Mouse (Mus musculus) right cerebral cortex, adult 2 months (tissue): ENCODE measurements around the gene Abcf2.
A peak's percentile ranks its signal among the peaks of the same experiment; 100 is the strongest.

Source experiments
- DNase-seq, 2 experiments: peaks; one replicate each; pipeline ENCODE4 v3.0.0; 2021 to 2022; ENCODE audit warnings: low spot score in 2 of 2

Abcf2 gene

GRCm38 (mm10) chr5:24577183-24577929 lies at the start of gene Abcf2:
Gene Abcf2 (minus strand): TSS chr5:24577467.
- DNase-seq: peak; percentile 100

GRCm38 (mm10) chr5:24624822-24625120 lies 47.5 kb upstream of the Abcf2 start:
- DNase-seq: no peak

GRCm38 (mm10) chr5:24623986-24624821 lies 46.9 kb upstream of the Abcf2 start, which contains the start of gene Smarcd3:
Gene Smarcd3 (minus strand): TSS chr5:24624411.
- DNase-seq: peak; percentile 77 to 84

DNA sequence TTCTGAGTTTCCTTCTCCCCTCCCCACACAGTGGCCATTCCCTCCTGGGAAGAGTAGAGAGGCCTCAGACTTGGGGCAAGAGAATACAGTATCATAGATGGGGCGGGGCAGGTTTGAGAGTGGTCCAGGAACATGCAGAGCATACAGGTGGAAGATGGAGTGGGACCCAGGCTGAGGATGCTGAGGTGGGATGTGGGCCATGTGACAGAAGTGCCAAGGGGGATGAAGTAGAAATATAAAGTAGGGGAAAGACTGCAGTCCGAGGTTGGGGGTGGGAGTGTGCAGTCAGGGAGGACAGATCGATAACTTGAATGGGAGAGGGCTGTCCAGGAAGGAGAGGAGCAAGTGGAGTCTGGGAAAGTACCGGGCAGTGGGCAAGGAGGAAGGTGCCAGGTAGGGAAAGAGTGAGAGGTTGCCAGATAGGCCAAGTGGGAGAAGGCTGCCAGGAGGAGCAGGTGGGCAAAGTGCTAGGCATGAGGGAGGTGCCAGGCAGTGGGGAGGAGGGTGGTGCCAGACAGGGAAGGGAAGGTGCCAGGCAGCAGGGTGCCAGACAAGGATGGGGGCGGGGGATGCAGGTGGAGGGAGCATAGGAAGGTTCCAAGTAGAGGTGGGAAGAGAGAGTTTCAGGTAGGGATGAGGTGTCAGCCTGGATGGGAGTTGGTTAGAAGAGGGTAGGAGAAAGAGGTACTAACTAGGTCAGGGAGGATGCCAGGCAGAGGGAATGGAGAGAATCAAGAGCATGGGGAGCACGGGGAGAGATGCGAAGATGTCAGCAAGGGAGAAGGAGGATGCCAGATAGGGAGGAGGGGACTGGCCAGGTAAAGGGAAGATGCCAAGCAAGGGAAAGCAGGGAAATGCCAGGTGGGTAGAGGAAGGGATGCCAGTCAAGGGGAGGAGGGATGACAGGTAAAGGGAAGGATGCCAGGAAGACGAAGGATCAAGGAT lies 46.0 kb upstream of the Abcf2 start:
- peak in 1 of 2 experiments; percentile 27 for DNase-seq

- DNase-seq: no peak
Observed at GRCm38 (mm10) chr5:24622386-24623040, 45.2 kb upstream of the Abcf2 start.

DNA sequence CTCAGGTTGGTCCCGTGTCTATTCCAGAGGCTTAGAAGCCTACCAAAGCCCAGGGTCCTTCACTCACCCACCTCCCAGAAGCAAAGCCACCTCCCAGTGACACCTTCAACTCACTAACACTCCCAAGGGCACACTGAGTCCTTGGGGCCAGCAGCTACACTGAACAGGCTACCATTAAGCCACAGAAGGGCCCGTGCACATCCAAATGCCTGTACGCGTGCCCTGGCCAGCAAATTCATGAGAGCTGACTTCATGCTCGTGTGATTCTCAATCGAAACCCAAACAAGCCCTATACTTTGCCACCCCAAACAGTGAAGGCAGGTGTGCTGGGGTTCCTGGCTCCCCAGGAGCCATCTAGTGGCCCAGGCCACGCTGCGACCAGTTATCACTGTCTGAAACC lies 43.4 kb upstream of the Abcf2 start:
- no peak for DNase-seq

GRCm38 (mm10) chr5:24620116-24620515 lies 42.8 kb upstream of the Abcf2 start:
- DNase-seq: no peak

GRCm38 (mm10) chr5:24618921-24619320 lies 41.7 kb upstream of the Abcf2 start:
- no peak for DNase-seq

- no peak for DNase-seq
Observed at GRCm38 (mm10) chr5:24615097-24615496, 37.8 kb upstream of the Abcf2 start.

- DNase-seq: no peak
Observed at GRCm38 (mm10) chr5:24612302-24612649, 35.0 kb upstream of the Abcf2 start.

DNA sequence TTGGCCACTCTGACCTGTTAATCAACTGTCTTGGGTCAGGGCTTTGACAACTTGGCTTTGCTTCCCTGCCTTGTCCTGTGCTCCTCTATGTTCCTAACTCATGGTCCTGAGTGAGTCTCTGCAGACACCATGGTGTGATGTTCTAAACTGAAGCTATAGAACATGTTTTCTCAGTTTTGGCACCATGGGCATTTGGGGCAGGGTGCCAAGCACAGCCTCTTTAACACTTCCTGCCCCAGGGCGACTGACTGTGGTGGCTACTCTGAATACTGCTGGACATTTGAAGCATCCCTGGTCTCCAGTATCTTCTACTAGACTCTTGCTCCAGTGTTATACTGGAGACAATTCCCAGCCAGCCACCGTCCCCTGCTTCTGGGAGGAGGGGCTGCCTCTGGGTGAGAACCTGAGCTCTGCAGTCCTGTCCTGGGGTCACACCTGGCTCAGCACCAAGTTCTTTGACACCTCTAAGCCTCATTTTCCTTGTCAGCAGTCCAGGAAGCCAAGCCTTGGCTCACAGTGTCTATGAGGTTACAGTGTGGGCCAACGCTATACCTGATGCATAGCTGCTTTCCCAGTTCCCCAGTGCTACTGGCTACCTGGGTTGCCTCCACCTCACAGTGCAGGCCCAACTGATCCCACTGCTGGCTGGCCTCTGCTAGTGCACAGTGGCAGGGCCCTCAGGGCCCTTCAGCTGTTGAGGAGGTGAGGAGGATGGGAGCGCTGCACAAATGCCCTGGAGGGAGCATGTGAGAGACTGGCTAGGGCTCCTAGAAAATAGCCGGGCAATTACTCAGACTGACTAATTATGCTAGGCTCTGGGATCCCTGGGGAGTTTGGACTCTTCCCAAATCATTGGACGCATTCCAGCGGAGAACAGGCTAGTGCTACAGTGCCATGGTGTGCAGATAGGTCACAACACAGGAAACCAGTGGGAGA lies 34.4 kb upstream of the Abcf2 start:
- peak in 1 of 2 experiments; percentile 68 for DNase-seq

- no peak for DNase-seq
Observed at GRCm38 (mm10) chr5:24609388-24609787, 32.1 kb upstream of the Abcf2 start.

- no peak for DNase-seq
Observed at GRCm38 (mm10) chr5:24605980-24606665, 28.9 kb upstream of the Abcf2 start.

DNA sequence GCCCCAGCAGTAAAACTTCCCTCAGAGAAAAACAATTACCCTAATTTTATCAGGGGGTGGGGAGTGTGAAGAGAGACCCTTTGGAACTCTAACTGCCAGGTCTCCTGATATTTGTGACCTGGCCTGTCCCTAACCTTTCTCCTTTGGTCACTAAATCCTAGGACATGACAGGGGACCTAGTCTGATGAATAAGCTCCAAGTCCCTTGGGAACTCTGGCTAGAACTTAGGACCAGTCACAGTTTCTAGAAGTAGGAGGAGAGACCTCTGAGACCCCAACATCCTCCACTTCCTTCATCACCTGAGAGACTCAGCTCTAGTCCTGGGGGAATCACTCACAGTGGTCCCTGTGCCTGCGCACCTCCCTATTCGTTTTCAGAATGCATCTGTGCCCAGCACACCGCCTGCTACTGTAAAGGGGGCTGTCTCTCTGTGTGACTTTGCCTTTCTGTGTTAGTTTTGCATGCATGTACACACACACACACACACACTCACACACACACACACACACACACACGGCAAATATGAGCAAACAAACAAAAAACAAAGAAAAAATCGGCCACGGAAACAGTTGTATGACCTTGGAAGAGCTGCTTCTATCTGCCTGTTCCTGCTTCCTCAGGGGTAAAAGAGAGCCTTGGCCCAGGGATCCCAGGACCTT lies 28.2 kb upstream of the Abcf2 start:
- no peak for DNase-seq

GRCm38 (mm10) chr5:24604656-24605100 lies 27.4 kb upstream of the Abcf2 start:
- DNase-seq: peak; percentile 70 to 73

DNA sequence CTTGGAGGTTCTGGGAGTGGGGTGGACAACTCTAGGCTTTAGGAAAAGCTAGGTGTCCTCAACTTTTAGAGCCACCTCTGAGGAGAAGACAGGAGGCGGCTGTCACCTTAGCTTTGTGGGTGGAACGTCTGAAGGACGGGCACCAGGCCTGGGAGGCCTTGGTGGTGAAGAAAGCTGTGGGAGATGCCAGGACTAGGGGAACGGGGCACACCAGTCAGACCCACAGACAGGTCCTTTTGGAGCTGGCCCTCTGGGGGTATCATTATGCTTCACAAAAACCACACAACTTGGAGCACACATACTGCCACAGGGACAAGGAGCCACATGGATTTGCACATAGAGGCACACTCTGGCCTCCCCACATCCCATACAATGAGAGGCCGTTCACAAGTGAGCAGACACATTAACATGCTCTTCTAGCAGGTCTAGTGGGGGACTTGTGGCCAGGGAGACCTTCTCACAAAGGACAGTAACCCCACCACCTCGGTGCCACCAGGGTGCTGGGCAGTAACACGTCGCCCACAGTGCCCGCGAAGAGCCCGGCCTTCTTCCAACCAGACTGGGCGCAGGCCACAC lies 26.9 kb upstream of the Abcf2 start:
- DNase-seq: peak in 1 of 2 experiments; percentile 70

DNA sequence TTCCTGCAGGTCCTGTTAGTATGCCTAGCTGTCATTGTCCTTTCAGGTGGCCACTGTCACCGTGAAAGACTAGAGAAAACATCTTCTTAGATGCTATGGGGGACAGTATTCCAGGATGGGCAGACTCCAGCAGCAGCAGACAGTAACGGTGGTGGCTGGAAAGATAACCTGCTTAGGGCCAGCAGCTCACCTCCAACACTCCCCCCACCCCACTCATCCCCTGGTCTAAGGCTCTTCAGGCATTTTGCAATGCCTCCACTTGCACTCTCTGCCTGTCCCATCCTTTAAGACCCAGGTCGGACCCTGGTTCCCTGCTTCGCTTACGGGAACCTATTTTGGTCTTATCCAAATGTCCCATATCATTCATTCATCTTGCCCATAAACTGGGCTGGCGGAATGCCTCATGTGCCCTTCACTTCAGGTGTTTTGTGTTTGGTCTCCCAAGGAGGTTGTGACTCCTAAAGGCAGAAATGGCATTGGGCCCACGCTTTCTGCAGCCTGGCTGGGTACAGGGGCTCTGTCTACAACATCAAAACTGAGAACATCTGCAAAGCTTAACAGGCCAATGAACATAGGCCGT lies 26.3 kb upstream of the Abcf2 start:
- no peak for DNase-seq

DNA sequence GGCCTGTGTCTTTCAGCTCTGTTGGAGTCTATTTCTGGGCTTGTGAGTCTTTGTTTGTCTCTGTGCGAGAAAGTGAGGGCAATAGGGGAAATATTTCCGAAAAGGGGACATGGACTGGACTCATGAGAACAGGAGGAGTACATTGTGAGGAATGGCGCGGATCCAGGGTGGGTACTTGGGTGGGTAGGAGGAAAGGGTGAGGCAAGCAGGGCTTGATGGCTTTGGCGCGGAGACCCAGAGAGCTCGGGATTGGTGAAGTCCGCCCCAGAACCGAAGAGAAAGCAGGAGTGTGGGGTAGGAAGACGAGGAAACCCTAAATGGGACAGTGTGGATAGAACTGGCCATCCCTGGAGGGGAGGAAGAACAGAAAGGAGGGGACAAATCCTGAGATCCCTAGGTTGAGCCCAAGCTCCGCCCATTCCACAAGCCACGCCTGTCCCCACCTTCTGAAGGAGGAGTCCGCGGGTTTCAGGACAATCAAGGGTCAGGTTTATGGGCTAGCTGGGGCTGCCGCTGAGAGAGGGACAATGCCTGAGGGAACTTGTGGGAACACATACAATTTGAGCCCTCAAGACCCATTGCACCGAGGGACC lies 25.6 kb upstream of the Abcf2 start:
- peak in 1 of 2 experiments; percentile 56 for DNase-seq
